In the genomic region with DNA sequence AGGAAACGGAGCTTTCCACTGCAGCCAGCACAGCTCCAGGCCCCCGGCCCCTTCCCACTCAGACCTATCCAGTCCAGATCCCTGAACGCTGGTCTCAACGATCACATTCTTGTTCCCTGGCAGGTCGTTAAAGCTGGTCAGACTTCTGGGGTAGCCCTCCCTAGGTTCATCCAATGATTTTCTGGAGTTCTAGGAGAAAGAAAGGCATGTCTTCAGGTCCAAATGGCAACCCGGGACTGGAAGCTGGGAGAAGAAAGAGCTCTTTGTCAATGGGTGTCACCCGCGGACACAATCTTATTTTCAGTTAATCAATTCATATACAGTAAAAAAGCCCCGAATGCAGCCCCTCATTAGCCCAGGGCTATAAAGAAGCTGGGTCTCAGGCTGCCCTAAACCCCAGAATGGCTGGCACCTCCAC, we compare ENCODE assay signal across 22 mouse cellular contexts.
DNase-seq lines count a peak whose midpoint lies in the region; ATAC-seq and TF ChIP-seq lines count a peak whose summit lies in the region.
"Had no signal": no experiment of that assay in that cellular context is flagged by ENCODE, and none has a peak within 500 bp of the region (broad histone marks: within the 10 kb centered on the region; RNA-seq: fewer than 3 reads in every experiment).

No protein-coding gene starts in this region.

- no peak overlapping the region for H3K4me3 ChIP-seq in hindbrain, embryonic 11.5 days (ENCODE audit: low read depth, low read length)
- H3K4me3 ChIP-seq in hindbrain, postnatal 0 days (ENCODE audit: low read length): no peak overlapping the region
- no peak overlapping the region for H3K4me3 ChIP-seq in forebrain, embryonic 11.5 days (ENCODE audit: low read depth, low read length)
- H3K4me3 ChIP-seq in limb, embryonic 10.5 days: no peak overlapping the region
- no peak overlapping the region for H3K4me3 ChIP-seq in neural tube, embryonic 14.5 days (ENCODE audit: low read depth, low read length)
- H3K4me3 ChIP-seq in kidney, embryonic 15.5 days (replicated peaks): no peak overlapping the region
- H3K4me3 ChIP-seq: embryonic facial prominence, embryonic 13.5 days; gastrocnemius, adult 2 months; heart, adult 2 months; heart, embryonic 15.5 days; hindbrain, embryonic 15.5 days; liver, embryonic 12.5 days; midbrain, embryonic 15.5 days had no signal

- no peak overlapping the region for H3K27ac ChIP-seq in hindbrain, embryonic 11.5 days (ENCODE audit: low read depth, low read length)
- no peak overlapping the region for H3K27ac ChIP-seq in hindbrain, postnatal 0 days
- no peak overlapping the region for H3K27ac ChIP-seq in forebrain, embryonic 11.5 days (ENCODE audit: low read depth, low read length)
- peak overlapping the region; percentile 61 for H3K27ac ChIP-seq in limb, embryonic 10.5 days
- H3K27ac ChIP-seq in neural tube, embryonic 14.5 days (ENCODE audit: low read depth, low read length): no peak overlapping the region
- H3K27ac ChIP-seq in kidney, embryonic 15.5 days: no peak overlapping the region
- H3K27ac ChIP-seq: embryonic facial prominence, embryonic 13.5 days; gastrocnemius, adult 2 months; heart, adult 2 months; heart, embryonic 15.5 days; hindbrain, embryonic 15.5 days; liver, embryonic 12.5 days; midbrain, embryonic 15.5 days had no signal

- no peak for DNase-seq in hindbrain, embryonic 11.5 days (ENCODE audit: low spot score)
- no peak for DNase-seq in hindbrain, postnatal 0 days (ENCODE audit: low spot score)
- DNase-seq in forebrain, embryonic 11.5 days (ENCODE audit: low spot score): peak; percentile 52
- DNase-seq in limb, embryonic 10.5 days (ENCODE audit: low spot score): no peak
- DNase-seq in left cerebral cortex, adult 11 months (ENCODE audit: low spot score): no peak
- DNase-seq in thymus, postnatal 10 days (ENCODE audit: low spot score in 2 of 2): no peak
- DNase-seq: adrenal gland, postnatal 10 days; cerebellum, adult 2 months; gastrocnemius, adult 2 months; heart, adult 2 months; kidney, adult 11 months; kidney, postnatal 25 days; lung, embryonic 14.5 days; thymus, postnatal 4 days had no signal

- no peaks in the 10 kb centered on the region for H3K36me3 ChIP-seq in hindbrain, embryonic 11.5 days (ENCODE audit: control insufficient read depth, insufficient read depth, low read length)
- no peaks in the 10 kb centered on the region for H3K36me3 ChIP-seq in hindbrain, postnatal 0 days (ENCODE audit: insufficient read depth, low read length)
- no peaks in the 10 kb centered on the region for H3K36me3 ChIP-seq in forebrain, embryonic 11.5 days (ENCODE audit: control insufficient read depth, insufficient read depth, low read length)
- no peaks in the 10 kb centered on the region for H3K36me3 ChIP-seq in limb, embryonic 10.5 days
- no peaks in the 10 kb centered on the region for H3K36me3 ChIP-seq in neural tube, embryonic 14.5 days (ENCODE audit: control insufficient read depth, insufficient read depth, low read length)
- no peaks in the 10 kb centered on the region for H3K36me3 ChIP-seq in kidney, embryonic 15.5 days
- H3K36me3 ChIP-seq: embryonic facial prominence, embryonic 13.5 days; heart, embryonic 15.5 days; hindbrain, embryonic 15.5 days; liver, embryonic 12.5 days; midbrain, embryonic 15.5 days had no signal

- H3K9me3 ChIP-seq in hindbrain, embryonic 11.5 days (ENCODE audit: control insufficient read depth, low read length): peaks cover 4% of the 10 kb centered on the region; the same call in 1 of the 2 replicates
- no peaks in the 10 kb centered on the region for H3K9me3 ChIP-seq in hindbrain, postnatal 0 days (ENCODE audit: low read length)
- no peaks in the 10 kb centered on the region for H3K9me3 ChIP-seq in forebrain, embryonic 11.5 days (ENCODE audit: control insufficient read depth, low read length)
- no peaks in the 10 kb centered on the region for H3K9me3 ChIP-seq in limb, embryonic 10.5 days (replicated peaks)
- no peaks in the 10 kb centered on the region for H3K9me3 ChIP-seq in neural tube, embryonic 14.5 days (ENCODE audit: control insufficient read depth, low read length)
- no peaks in the 10 kb centered on the region for H3K9me3 ChIP-seq in kidney, embryonic 15.5 days (replicated peaks)
- H3K9me3 ChIP-seq: embryonic facial prominence, embryonic 13.5 days; heart, embryonic 15.5 days; hindbrain, embryonic 15.5 days; midbrain, embryonic 15.5 days had no signal

- no peak for TF ChIP-seq CTCF in hindbrain, postnatal 0 days (IDR thresholded peaks at IDR 0.05; ENCODE audit: low read depth)

- 0 out of 2 replicates have a peak, but pooled peaks have one; percentile 51 for ATAC-seq in hindbrain, embryonic 11.5 days (ENCODE audit: low FRiP score)
- no peak for ATAC-seq in hindbrain, postnatal 0 days
- ATAC-seq in forebrain, embryonic 11.5 days (replicated peaks; ENCODE audit: low FRiP score): peak; percentile 79
- ATAC-seq in neural tube, embryonic 14.5 days (ENCODE audit: low read depth): peak; percentile 68; the same call in 1 of the 2 replicates
- ATAC-seq in kidney, embryonic 15.5 days (replicated peaks; ENCODE audit: low FRiP score): no peak
- ATAC-seq: liver, embryonic 12.5 days; midbrain, embryonic 15.5 days had no signal

- no peaks in the 10 kb centered on the region for H3K27me3 ChIP-seq in hindbrain, embryonic 11.5 days (ENCODE audit: control insufficient read depth, insufficient read depth, low read length)
- no peaks in the 10 kb centered on the region for H3K27me3 ChIP-seq in hindbrain, postnatal 0 days (ENCODE audit: insufficient read depth, low read length)
- H3K27me3 ChIP-seq in forebrain, embryonic 11.5 days (ENCODE audit: control insufficient read depth, insufficient read depth, low read length): no peaks in the 10 kb centered on the region
- no peaks in the 10 kb centered on the region for H3K27me3 ChIP-seq in limb, embryonic 10.5 days (ENCODE audit: low read depth, poor library complexity, severe bottlenecking)
- H3K27me3 ChIP-seq in neural tube, embryonic 14.5 days (ENCODE audit: control insufficient read depth, insufficient read depth, low read length): no peaks in the 10 kb centered on the region
- H3K27me3 ChIP-seq in kidney, embryonic 15.5 days: no peaks in the 10 kb centered on the region
- H3K27me3 ChIP-seq: CH12.LX; embryonic facial prominence, embryonic 13.5 days; heart, embryonic 15.5 days; hindbrain, embryonic 15.5 days; liver, embryonic 12.5 days; midbrain, embryonic 15.5 days had no signal

- no peaks in the 10 kb centered on the region for H3K4me1 ChIP-seq in hindbrain, embryonic 11.5 days (replicated peaks; ENCODE audit: control insufficient read depth, insufficient read depth, low read length)
- H3K4me1 ChIP-seq in hindbrain, postnatal 0 days (ENCODE audit: insufficient read depth, low read length): no peaks in the 10 kb centered on the region
- peaks cover 4% of the 10 kb centered on the region; the same call in 1 of the 2 replicates for H3K4me1 ChIP-seq in forebrain, embryonic 11.5 days (replicated peaks; ENCODE audit: control insufficient read depth, insufficient read depth, low read length)
- H3K4me1 ChIP-seq in limb, embryonic 10.5 days: peaks cover 22% of the 10 kb centered on the region
- no peaks in the 10 kb centered on the region for H3K4me1 ChIP-seq in neural tube, embryonic 14.5 days (ENCODE audit: control insufficient read depth, insufficient read depth, low read length)
- no peaks in the 10 kb centered on the region for H3K4me1 ChIP-seq in kidney, embryonic 15.5 days
- H3K4me1 ChIP-seq: embryonic facial prominence, embryonic 13.5 days; heart, embryonic 15.5 days; hindbrain, embryonic 15.5 days; liver, embryonic 12.5 days; midbrain, embryonic 15.5 days had no signal

- WGBS in hindbrain, embryonic 11.5 days: 67% methylated on average over 9 of the region's 9 CpGs
- 51% methylated on average over 9 of the region's 9 CpGs for WGBS in hindbrain, postnatal 0 days
- WGBS in forebrain, embryonic 11.5 days: 47% methylated on average over 9 of the region's 9 CpGs
- WGBS in limb, embryonic 10.5 days: 51% methylated on average over 9 of the region's 9 CpGs
- 47% methylated on average over 9 of the region's 9 CpGs for WGBS in neural tube, embryonic 14.5 days
- 64% methylated on average over 9 of the region's 9 CpGs for WGBS in kidney, embryonic 15.5 days

- H3K4me2 ChIP-seq in hindbrain, embryonic 11.5 days (replicated peaks; ENCODE audit: low read depth, low read length): no peak overlapping the region
- H3K4me2 ChIP-seq in hindbrain, postnatal 0 days (ENCODE audit: low read depth, low read length): no peak overlapping the region
- no peak overlapping the region for H3K4me2 ChIP-seq in forebrain, embryonic 11.5 days (ENCODE audit: low read depth, low read length, severe bottlenecking)
- H3K4me2 ChIP-seq in neural tube, embryonic 14.5 days (ENCODE audit: low read depth, low read length): no peak overlapping the region
- no peak overlapping the region for H3K4me2 ChIP-seq in kidney, embryonic 15.5 days
- H3K4me2 ChIP-seq: embryonic facial prominence, embryonic 13.5 days; heart, embryonic 15.5 days; hindbrain, embryonic 15.5 days; liver, embryonic 12.5 days; lung, embryonic 14.5 days; midbrain, embryonic 15.5 days had no signal

- H3K9ac ChIP-seq in hindbrain, embryonic 11.5 days (ENCODE audit: low read depth, low read length): no peak overlapping the region
- no peak overlapping the region for H3K9ac ChIP-seq in hindbrain, postnatal 0 days (replicated peaks; ENCODE audit: low read length)
- no peak overlapping the region for H3K9ac ChIP-seq in forebrain, embryonic 11.5 days (ENCODE audit: low read length)
- no peak overlapping the region for H3K9ac ChIP-seq in neural tube, embryonic 14.5 days (replicated peaks; ENCODE audit: low read depth, low read length)
- no peak overlapping the region for H3K9ac ChIP-seq in kidney, embryonic 15.5 days
- H3K9ac ChIP-seq: embryonic facial prominence, embryonic 13.5 days; heart, embryonic 15.5 days; hindbrain, embryonic 15.5 days; liver, embryonic 12.5 days; lung, embryonic 14.5 days; midbrain, embryonic 15.5 days had no signal

Comparison
In these comparisons a context has a peak if more than half of its experiments do, and no peak if none do; other contexts are left out.
1. ATAC-seq: peak in hindbrain, embryonic 11.5 days (single experiment), forebrain, embryonic 11.5 days (single experiment) and neural tube, embryonic 14.5 days (single experiment); none in hindbrain, postnatal 0 days (single experiment) and kidney, embryonic 15.5 days (single experiment).